Mouse (Mus musculus) heart, embryonic 16.5 days (tissue): ENCODE data around the gene Zfp358. TPM values are rescaled to one million over a fixed set of nuclear protein-coding genes. Genes with fewer than 3 reads are reported as not detected.

Experiments used
- ATAC-seq: fragments of 200-750 bp; cut with Nextera tagmentation; replicated peaks from 2 replicates; pipeline ENCODE4 v1.8.0; 2017; ENCODE audit warnings: moderate number of reproducible peaks; ENCODE audit not compliant: insufficient read depth, low FRiP score; ENCODE audit errors: extremely low read depth
- H3K27ac ChIP-seq: fragments of 300-500 bp; sonication (generic); 2 replicates; pipeline ENCODE4 v1.5.1; 2014; ENCODE audit warnings: mild to moderate bottlenecking, low read length, control low read depth, moderate library complexity
- H3K27me3 ChIP-seq: fragments of 300-500 bp; sonication (generic); 2 replicates; pipeline ENCODE4 v1.6.1; 2014; ENCODE audit warnings: low read length, mixed read lengths; ENCODE audit not compliant: control insufficient read depth, insufficient read depth
- H3K36me3 ChIP-seq: fragments of 300-500 bp; sonication (generic); 2 replicates; pipeline ENCODE4 v1.6.1; 2014; ENCODE audit not compliant: control insufficient read depth, insufficient read depth
- H3K4me1 ChIP-seq: fragments of 300-500 bp; sonication (generic); 2 replicates; pipeline ENCODE4 v1.6.1; 2014; ENCODE audit warnings: low read length, mixed read lengths; ENCODE audit not compliant: control insufficient read depth, insufficient read depth
- H3K4me2 ChIP-seq: fragments of 300-500 bp; sonication (generic); 2 replicates; pipeline ENCODE4 v1.6.1; 2014; ENCODE audit warnings: low read depth, mild to moderate bottlenecking, control low read depth, low read length
- H3K4me3 ChIP-seq: fragments of 300-500 bp; sonication (generic); 2 replicates; pipeline ENCODE4 v1.5.1; 2014; ENCODE audit warnings: mild to moderate bottlenecking, control low read depth, low read length
- H3K9ac ChIP-seq: fragments of 300-500 bp; sonication (generic); 2 replicates; pipeline ENCODE4 v1.6.1; 2014; ENCODE audit warnings: low read length, control low read depth
- H3K9me3 ChIP-seq: fragments of 300-500 bp; sonication (generic); replicated peaks from 2 replicates; pipeline ENCODE4 v1.6.1; 2016; ENCODE audit warnings: low read length; ENCODE audit not compliant: control insufficient read depth
- WGBS: fragments of 180-500 bp; shearing (Covaris S2); extraction: QIAGEN DNeasy Blood & Tissue Kit; methylation state at CpG from one replicate; pipeline ENCODE4 v1.1.7; 2014; 5-methylcytosine and 5-hydroxymethylcytosine counted together
- polyA plus RNA-seq: library from polyadenylated mRNA; unstranded; fragments of >200 nt; fragmentation: Nextera tagmentation; extraction: Ambion mirVana; gene quantifications from 2 replicates; pipeline ENCODE4 v1.2.1, GENCODE M21; 2015

Zfp358 gene
- polyA plus RNA-seq, 1 experiment from 2014 or later, result 30.8 TPM

DNA sequence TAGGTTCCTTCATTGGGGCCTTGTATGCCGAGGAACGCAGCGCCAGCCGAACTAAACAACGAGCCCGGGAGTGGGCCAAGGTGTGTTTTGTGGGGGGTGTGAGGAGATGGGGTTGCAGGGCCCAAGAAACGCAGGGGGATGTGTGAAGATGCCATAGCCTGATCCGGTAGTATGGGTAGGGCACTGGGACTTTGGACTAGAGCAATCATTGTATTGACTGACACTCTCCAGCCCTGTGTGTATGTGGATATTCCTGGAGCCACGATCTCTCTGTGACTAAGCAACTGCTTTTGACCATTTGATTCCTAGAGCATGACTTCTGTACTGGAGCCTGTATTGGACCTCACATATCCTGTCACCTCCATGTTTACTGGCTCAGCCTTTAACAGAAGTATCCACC, 44.0 kb downstream of the Zfp358 start:
- Histone ChIP-seq H3K36me3 (peaks cover 42% of the 10 kb centered on the region), H3K4me3 (no peak overlapping the region)
- 93% methylated on average over 9 of the region's 9 CpGs for WGBS

GRCm38 (mm10) chr8:3537666-3538065, 44.7 kb downstream of the Zfp358 start:
- Histone ChIP-seq H3K4me2 (no peak overlapping the region), H3K4me3 (no peak overlapping the region), H3K9ac (no peak overlapping the region), H3K27me3 (no peaks in the 10 kb centered on the region), H3K9me3 (no peaks in the 10 kb centered on the region), H3K36me3 (peaks cover 38% of the 10 kb centered on the region), H3K27ac (no peak overlapping the region), H3K4me1 (no peaks in the 10 kb centered on the region)
- no peak for ATAC-seq
- WGBS, result 93% methylated on average over 26 of the region's 26 CpGs

More for the DNA sequence above, 44.0 kb downstream of the Zfp358 start:
- Histone ChIP-seq H3K27ac (no peak overlapping the region), H3K27me3 (no peaks in the 10 kb centered on the region), H3K9me3 (no peaks in the 10 kb centered on the region), H3K4me1 (no peaks in the 10 kb centered on the region), H3K9ac (no peak overlapping the region), H3K4me2 (no peak overlapping the region)
- ATAC-seq, result no peak

DNA sequence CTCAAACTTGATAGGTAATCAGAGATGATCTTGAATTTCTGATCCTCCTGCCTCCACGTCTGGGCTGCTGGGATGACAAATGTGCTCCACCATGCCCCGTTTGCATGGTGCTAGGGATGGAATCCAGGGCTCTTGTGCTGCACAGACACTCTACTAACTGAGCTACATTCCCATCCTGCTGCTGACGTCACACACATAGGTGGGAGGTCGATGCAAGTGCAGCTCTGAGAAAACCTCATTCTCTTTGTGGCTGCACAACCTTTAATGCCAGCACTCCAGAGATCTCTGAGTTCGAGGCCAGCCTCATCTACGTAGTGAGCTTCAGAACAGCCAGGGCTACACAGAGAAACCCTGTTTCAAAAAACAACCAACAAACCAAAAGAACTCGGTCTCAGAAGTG, 46.2 kb downstream of the Zfp358 start:
- H3K36me3 ChIP-seq, result peaks cover 53% of the 10 kb centered on the region
- 74% methylated on average over 7 of the region's 7 CpGs for WGBS
- H3K9ac ChIP-seq, result no peak overlapping the region

DNA sequence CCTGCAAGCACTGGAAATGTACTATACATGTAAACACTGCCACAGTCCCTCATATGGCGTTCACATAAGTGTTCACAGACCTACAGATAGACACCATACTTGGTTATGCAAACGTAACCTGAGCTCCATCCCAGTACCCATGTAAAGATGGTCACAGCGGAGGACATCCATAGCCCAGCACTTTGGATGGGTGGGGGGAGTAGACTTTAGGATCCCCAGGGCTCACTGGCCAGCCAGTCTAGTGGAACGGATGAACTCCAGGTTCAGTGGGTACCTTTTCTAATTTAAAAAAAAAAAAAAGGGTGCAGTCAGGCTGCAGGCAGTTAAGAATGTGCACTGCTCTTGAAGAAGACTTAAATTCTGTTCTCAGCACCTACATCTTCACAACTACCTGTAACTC, 47.1 kb downstream of the Zfp358 start:
- WGBS, result 87% methylated on average over 4 of the region's 4 CpGs
- no peaks in the 10 kb centered on the region for H3K9me3 ChIP-seq
- H3K27ac ChIP-seq, result no peak overlapping the region
- no peaks in the 10 kb centered on the region for H3K27me3 ChIP-seq
- H3K4me1 ChIP-seq, result no peaks in the 10 kb centered on the region
- no peak overlapping the region for H3K4me3 ChIP-seq
- ATAC-seq, result no peak
- no peak overlapping the region for H3K9ac ChIP-seq
- H3K36me3 ChIP-seq, result peaks cover 57% of the 10 kb centered on the region
- H3K4me2 ChIP-seq, result no peak overlapping the region

More for the DNA sequence above, 46.2 kb downstream of the Zfp358 start:
- H3K27ac ChIP-seq, result no peak overlapping the region
- no peak overlapping the region for H3K4me3 ChIP-seq
- no peaks in the 10 kb centered on the region for H3K27me3 ChIP-seq
- no peak overlapping the region for H3K4me2 ChIP-seq
- no peaks in the 10 kb centered on the region for H3K9me3 ChIP-seq
- no peaks in the 10 kb centered on the region for H3K4me1 ChIP-seq
- no peak for ATAC-seq

- Histone ChIP-seq H3K4me2 (no peak overlapping the region), H3K9me3 (no peaks in the 10 kb centered on the region), H3K27me3 (no peaks in the 10 kb centered on the region), H3K4me1 (no peaks in the 10 kb centered on the region), H3K9ac (no peak overlapping the region), H3K27ac (no peak overlapping the region), H3K36me3 (peaks cover 24% of the 10 kb centered on the region), H3K4me3 (no peak overlapping the region)
- 86% methylated on average over 2 of the region's 2 CpGs for WGBS
- ATAC-seq, result no peak
These were observed 53.6 kb downstream of the Zfp358 start for GRCm38 (mm10) chr8:3546511-3546910.

Other genes with a start within 250 kb of the Zfp358 start
- gene Insr, start 213.5 kb upstream of the Zfp358 start, polyA plus RNA-seq, result 60.0 and 65.5 TPM in 2 replicates
- 0.84 and 1.6 TPM in 2 replicates for gene A430078G23Rik, start 139.7 kb upstream of the Zfp358 start, polyA plus RNA-seq
- gene Arhgef18, start 100.1 kb upstream of the Zfp358 start, polyA plus RNA-seq, result 6.5 and 6.8 TPM in 2 replicates
- gene Pex11g, start 25.5 kb upstream of the Zfp358 start, polyA plus RNA-seq, result 5.3 and 6.2 TPM in 2 replicates
- not detected in 2 replicates for gene Tex45, start 22.3 kb upstream of the Zfp358 start, polyA plus RNA-seq
- 51.9 and 55.0 TPM in 2 replicates for gene Mcoln1, start 7.3 kb downstream of the Zfp358 start, polyA plus RNA-seq
- 16.3 and 18.1 TPM in 2 replicates for gene Pnpla6, start 22.2 kb downstream of the Zfp358 start, polyA plus RNA-seq
- 4.9 and 5.4 TPM in 2 replicates for gene C330021F23Rik, start 74.9 kb downstream of the Zfp358 start, polyA plus RNA-seq
- gene Camsap3, start 94.2 kb downstream of the Zfp358 start, polyA plus RNA-seq, result 2.1 and 2.3 TPM in 2 replicates
- gene Xab2, start 128.2 kb downstream of the Zfp358 start, polyA plus RNA-seq, result 35.6 and 36.8 TPM in 2 replicates
- 65.9 and 79.7 TPM in 2 replicates for gene Pet100, start 128.4 kb downstream of the Zfp358 start, polyA plus RNA-seq
- 0.17 and 0.34 TPM in 2 replicates for gene Pcp2, start 132.4 kb downstream of the Zfp358 start, polyA plus RNA-seq
- 47.3 and 50.4 TPM in 2 replicates for gene Stxbp2, start 137.8 kb downstream of the Zfp358 start, polyA plus RNA-seq
- gene Retn, start 162.6 kb downstream of the Zfp358 start, polyA plus RNA-seq, result not detected in 2 replicates
- 0.55 and 0.58 TPM in 2 replicates for gene Mcemp1, start 172.6 kb downstream of the Zfp358 start, polyA plus RNA-seq
- 4.3 and 4.4 TPM in 2 replicates for gene Fcor, start 179.2 kb downstream of the Zfp358 start, polyA plus RNA-seq
- gene Trappc5, start 183.2 kb downstream of the Zfp358 start, polyA plus RNA-seq, result 32.4 and 35.2 TPM in 2 replicates
- gene Fcer2a, start 201.0 kb downstream of the Zfp358 start, polyA plus RNA-seq, result 0.14 and 0.16 TPM in 2 replicates
- gene Clec4g, start 227.5 kb downstream of the Zfp358 start, polyA plus RNA-seq, result 2.0 and 2.6 TPM in 2 replicates